Mouse (Mus musculus) lung, postnatal 0 days (tissue): ENCODE results near the gene Tarsl2.

ENCODE experiments used
- CTCF ChIP-seq: IDR thresholded peaks from 2 replicates; pipeline ENCODE4 v1.5.1; 2016; ENCODE audit warnings: antibody characterized with exemption, mild to moderate bottlenecking
- EP300 ChIP-seq: IDR thresholded peaks from 2 replicates; pipeline ENCODE4 v1.6.1; 2016; ENCODE audit warnings: antibody characterized with exemption, mild to moderate bottlenecking, control low read depth

GRCm38 (mm10) chr7:65639821-65640382, 4.8 kb upstream of the Tarsl2 start:
- TF ChIP-seq CTCF (no peak), EP300 (no peak)
